Mouse (Mus musculus): Measurements from ENCODE around the gene Tfg. TPM values are rescaled to one million over a fixed set of nuclear protein-coding genes. Genes with fewer than 3 reads are reported as not detected.

Tfg gene
- total RNA-seq, 2 experiments from 2014 or later, result 57.8 to 59.5 TPM

- DNase-seq (ENCODE audit: low spot score in 2 of 2), result no peak
These were observed 70.7 kb downstream of the Tfg start for GRCm38 (mm10) chr16:56646382-56647172.

DNA sequence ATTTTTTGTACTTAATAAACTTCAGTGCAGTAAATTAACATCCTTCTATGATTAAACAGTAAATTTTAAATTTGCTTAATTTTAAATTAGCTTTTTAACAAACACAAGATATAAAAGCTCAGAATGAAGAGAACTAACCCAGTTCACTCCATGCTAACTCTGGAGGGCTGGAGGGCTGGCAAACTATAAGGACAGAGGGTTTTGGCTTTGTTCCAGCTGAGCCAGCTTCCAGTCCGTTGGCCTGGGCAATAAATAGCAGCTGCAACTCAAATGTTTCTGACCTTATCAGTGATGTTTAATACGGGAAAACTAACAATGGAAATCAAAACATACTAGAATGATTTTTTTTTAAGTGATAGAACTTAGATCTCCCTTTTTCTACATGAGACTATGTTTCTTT lies 72.0 kb downstream of the Tfg start:
- no peak for DNase-seq (ENCODE audit: low spot score in 2 of 2)

Other genes with a start within 250 kb of the Tfg start
- 1 to 10 TPM; 5.6 to 9.2 TPM for gene Abi3bp, start 239.6 kb downstream of the Tfg start, total RNA-seq (2021)
- under 1 TPM; 0.13 to 0.19 TPM for gene Adgrg7, start 78.4 kb upstream of the Tfg start, total RNA-seq (2021)
- gene Tmem45a, start 168.7 kb upstream of the Tfg start, total RNA-seq (2021), result 1 to 10 TPM; 6.4 to 7.3 TPM
- gene Lnp1, start 210.6 kb upstream of the Tfg start, total RNA-seq (2021), result not detected

Data from adrenal gland, adult 18-20 months (tissue).